Mouse (Mus musculus): ENCODE measurements around the gene Gadl1. TPM values are rescaled to one million over a fixed set of nuclear protein-coding genes. Genes with fewer than 3 reads are reported as not detected.

Gadl1 gene
- polyA plus RNA-seq, 1 experiment: not detected

DNA sequence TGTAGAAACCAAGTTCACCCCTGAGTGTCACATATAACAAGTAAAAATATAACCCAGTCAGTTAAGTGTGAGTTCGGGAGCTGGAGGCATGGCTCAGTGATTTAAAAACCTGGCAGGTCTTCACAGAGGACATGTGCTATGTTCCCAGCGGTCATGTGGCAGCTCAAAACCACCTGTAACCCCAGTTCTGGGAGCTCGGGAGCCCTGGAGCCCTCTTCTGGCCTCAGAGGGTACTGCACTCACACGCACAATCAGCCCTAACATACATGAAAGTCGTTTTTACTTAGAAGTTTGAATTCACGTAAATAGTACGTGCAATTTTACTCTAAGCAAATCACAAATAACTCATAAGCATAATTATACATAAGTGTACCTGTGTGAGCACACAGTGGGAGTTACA, 81.4 kb downstream of the Gadl1 start:
- Histone ChIP-seq H3K27ac (ENCODE audit: insufficient read depth, low read depth, low read length) (no peak overlapping the region), H3K4me1 (ENCODE audit: control insufficient read depth, insufficient read depth, low read length) (peaks cover under 1% of the 10 kb centered on the region; the same call in 1 of the 2 replicates), H3K4me3 (ENCODE audit: insufficient read depth, low read depth, low read length) (no peak overlapping the region)
- no peak for TF ChIP-seq POLR2A (IDR thresholded peaks at IDR 0.05; ENCODE audit: insufficient read depth, low read depth, low read length)
- TF ChIP-seq CTCF (IDR thresholded peaks at IDR 0.05; ENCODE audit: insufficient read depth, low read depth, low read length): no peak
- 95% methylated on average over 7 of the region's 7 CpGs for WGBS

GRCm38 (mm10) chr9:115994772-115995171, 85.5 kb downstream of the Gadl1 start:
- no peak for TF ChIP-seq CTCF (IDR thresholded peaks at IDR 0.05; ENCODE audit: insufficient read depth, low read depth, low read length)
- TF ChIP-seq POLR2A (IDR thresholded peaks at IDR 0.05; ENCODE audit: insufficient read depth, low read depth, low read length): no peak
- Histone ChIP-seq H3K4me1 (ENCODE audit: control insufficient read depth, insufficient read depth, low read length) (peaks cover 4% of the 10 kb centered on the region; the same call in 1 of the 2 replicates), H3K4me3 (ENCODE audit: insufficient read depth, low read depth, low read length) (no peak overlapping the region), H3K27ac (ENCODE audit: insufficient read depth, low read depth, low read length) (no peak overlapping the region)
- 100% methylated on average over 2 of the region's 2 CpGs for WGBS

DNA sequence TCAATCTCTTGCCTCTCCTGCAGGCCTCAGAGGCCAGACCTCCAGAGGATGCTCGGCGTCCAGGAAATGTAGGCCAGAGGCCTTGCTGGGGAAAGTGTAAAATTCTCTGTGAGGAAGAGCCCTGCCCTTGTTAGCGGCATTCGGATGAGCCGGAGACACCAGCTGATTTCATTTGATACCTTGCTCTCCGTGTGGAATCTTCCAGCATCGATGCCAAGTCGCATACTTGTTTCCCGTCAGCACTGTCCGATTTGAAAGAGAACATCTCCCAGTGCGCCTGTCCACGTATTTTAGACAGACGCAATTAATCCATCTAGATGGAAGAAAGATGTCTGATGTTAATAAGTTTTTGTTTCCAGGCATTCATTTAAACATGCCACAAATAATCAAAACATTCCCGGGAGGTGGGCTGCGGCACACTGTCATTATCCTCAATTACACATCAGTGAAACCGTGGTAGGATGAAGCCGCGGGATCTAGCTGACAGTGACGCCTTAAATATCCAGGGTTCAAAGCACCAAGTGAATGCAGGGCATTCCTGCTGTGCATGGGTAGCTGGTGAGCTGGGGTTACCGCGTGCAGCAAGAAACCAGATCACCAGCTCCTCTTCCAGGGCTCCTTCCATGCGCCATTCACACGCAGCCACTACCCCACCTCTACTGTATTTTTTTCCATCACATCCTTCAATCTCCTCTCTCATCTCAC, 86.8 kb downstream of the Gadl1 start:
- Histone ChIP-seq H3K4me1 (ENCODE audit: control insufficient read depth, insufficient read depth, low read length) (peaks cover 4% of the 10 kb centered on the region; the same call in 1 of the 2 replicates), H3K27ac (ENCODE audit: insufficient read depth, low read depth, low read length) (no peak overlapping the region), H3K4me3 (ENCODE audit: insufficient read depth, low read depth, low read length) (no peak overlapping the region)
- 61% methylated on average over 23 of the region's 23 CpGs for WGBS
- TF ChIP-seq POLR2A (IDR thresholded peaks at IDR 0.05; ENCODE audit: insufficient read depth, low read depth, low read length) (no peak), CTCF (IDR thresholded peaks at IDR 0.05; ENCODE audit: insufficient read depth, low read depth, low read length) (no peak)

DNA sequence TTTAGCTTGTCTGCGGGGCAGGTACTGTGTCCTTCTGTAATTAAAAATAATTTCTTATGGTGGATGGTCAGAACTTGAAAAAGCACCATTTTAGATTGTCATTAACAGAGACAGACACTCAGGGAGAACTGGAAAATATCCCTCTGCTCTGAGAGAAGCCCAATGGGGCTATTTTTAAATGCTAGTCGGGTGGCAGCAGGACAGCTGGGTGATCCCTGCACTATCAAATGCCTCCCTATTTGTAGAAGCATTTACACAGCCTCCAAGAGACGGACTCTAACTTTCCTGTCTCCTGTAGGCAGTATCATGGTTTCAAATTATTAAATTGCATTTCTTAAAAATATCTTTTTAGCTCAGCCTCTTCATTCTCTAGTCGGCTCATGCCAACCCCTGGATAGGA, 89.1 kb downstream of the Gadl1 start:
- Histone ChIP-seq H3K4me1 (ENCODE audit: control insufficient read depth, insufficient read depth, low read length) (peaks cover 4% of the 10 kb centered on the region; the same call in 1 of the 2 replicates), H3K4me3 (ENCODE audit: insufficient read depth, low read depth, low read length) (no peak overlapping the region), H3K27ac (ENCODE audit: insufficient read depth, low read depth, low read length) (no peak overlapping the region)
- 64% methylated on average over 4 of the region's 4 CpGs for WGBS
- no peak for TF ChIP-seq CTCF (IDR thresholded peaks at IDR 0.05; ENCODE audit: insufficient read depth, low read depth, low read length)
- TF ChIP-seq POLR2A (IDR thresholded peaks at IDR 0.05; ENCODE audit: insufficient read depth, low read depth, low read length): no peak

DNA sequence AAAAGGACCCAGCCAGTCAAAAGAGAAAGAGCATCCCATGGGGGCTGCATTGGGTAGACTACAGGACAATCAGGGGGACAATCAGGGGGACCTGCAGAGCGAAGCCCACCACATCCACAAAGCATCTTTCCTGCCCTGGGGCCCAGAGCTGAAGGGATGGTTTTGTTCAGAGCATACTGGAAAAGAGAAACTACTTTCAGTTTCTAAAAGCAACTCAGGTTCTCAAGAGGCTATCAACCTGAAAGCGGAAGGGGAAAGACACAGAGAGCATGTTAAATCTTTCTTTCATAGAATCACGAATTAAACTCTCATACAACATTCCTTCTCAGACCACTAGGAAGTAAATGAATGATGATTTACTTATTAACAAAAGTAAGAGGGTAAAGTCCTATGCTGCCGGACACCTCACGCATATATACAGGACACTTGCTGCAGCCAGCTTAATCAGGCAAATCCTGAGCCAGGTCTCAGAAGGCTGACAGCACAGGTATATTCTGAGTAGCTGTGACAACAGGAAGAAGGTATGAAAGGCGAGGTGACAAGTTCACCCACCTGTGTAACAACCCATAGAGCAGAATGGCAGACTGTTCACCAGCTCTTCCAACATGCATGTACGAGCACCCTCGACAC, 90.2 kb downstream of the Gadl1 start:
- WGBS: 94% methylated on average over 8 of the region's 8 CpGs
- no peak for TF ChIP-seq CTCF (IDR thresholded peaks at IDR 0.05; ENCODE audit: insufficient read depth, low read depth, low read length)
- TF ChIP-seq POLR2A (IDR thresholded peaks at IDR 0.05; ENCODE audit: insufficient read depth, low read depth, low read length): no peak
- Histone ChIP-seq H3K4me1 (ENCODE audit: control insufficient read depth, insufficient read depth, low read length) (peaks cover 4% of the 10 kb centered on the region; the same call in 1 of the 2 replicates), H3K4me3 (ENCODE audit: insufficient read depth, low read depth, low read length) (no peak overlapping the region), H3K27ac (ENCODE audit: insufficient read depth, low read depth, low read length) (no peak overlapping the region)

GRCm38 (mm10) chr9:116013911-116014310, 104.7 kb downstream of the Gadl1 start:
- WGBS: 51% methylated on average over 4 of the region's 4 CpGs
- H3K27ac ChIP-seq (ENCODE audit: insufficient read depth, low read depth, low read length): no peak overlapping the region
- TF ChIP-seq CTCF (IDR thresholded peaks at IDR 0.05; ENCODE audit: insufficient read depth, low read depth, low read length): no peak
- TF ChIP-seq POLR2A (IDR thresholded peaks at IDR 0.05; ENCODE audit: insufficient read depth, low read depth, low read length): no peak
- no peak overlapping the region for H3K4me3 ChIP-seq (ENCODE audit: insufficient read depth, low read depth, low read length)
- no peaks in the 10 kb centered on the region for H3K4me1 ChIP-seq (ENCODE audit: control insufficient read depth, insufficient read depth, low read length)

DNA sequence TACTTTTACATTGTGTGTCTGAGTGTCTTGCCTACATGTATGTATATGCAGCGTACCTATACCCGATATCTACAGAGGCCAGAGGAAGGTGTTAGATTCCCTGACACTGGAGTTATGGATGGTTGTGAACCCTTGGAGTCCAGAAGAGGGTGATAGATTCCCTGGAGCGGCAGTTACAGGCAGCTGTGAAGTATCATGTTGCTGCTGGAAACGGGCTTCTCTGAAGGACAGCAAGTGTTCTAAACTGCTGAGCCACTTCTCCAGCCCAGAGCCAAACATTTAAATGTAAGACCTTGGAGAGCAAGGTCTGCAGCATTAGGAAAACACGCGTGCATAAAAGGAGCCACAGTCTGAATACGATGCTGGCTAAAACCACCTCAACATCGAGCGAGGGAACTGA, 107.0 kb downstream of the Gadl1 start:
- WGBS: 86% methylated on average over 9 of the region's 9 CpGs
- no peak overlapping the region for H3K4me3 ChIP-seq (ENCODE audit: insufficient read depth, low read depth, low read length)
- no peaks in the 10 kb centered on the region for H3K4me1 ChIP-seq (ENCODE audit: control insufficient read depth, insufficient read depth, low read length)
- no peak overlapping the region for H3K27ac ChIP-seq (ENCODE audit: insufficient read depth, low read depth, low read length)
- TF ChIP-seq POLR2A (IDR thresholded peaks at IDR 0.05; ENCODE audit: insufficient read depth, low read depth, low read length) (no peak), CTCF (IDR thresholded peaks at IDR 0.05; ENCODE audit: insufficient read depth, low read depth, low read length) (no peak)

DNA sequence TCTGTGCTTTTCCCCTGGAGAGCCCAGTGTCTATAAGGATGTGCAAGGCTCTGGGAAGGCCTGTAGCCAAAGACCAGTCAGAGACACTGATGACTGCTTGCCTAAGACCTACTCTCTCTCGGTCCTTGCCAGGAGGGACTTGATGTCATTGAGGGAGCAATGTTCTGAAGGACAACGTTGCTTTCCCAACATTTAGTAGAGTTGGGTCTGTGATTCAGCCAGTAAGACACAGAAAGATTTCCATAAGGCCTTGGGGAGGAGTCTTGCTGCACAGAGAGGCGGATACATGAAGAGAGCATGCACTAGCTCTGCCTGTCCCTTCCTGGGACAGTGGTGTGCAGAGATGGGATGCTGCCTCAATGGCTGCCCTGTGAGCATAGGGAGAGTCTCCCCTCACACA, 107.8 kb downstream of the Gadl1 start:
- H3K4me3 ChIP-seq (ENCODE audit: insufficient read depth, low read depth, low read length): no peak overlapping the region
- H3K4me1 ChIP-seq (ENCODE audit: control insufficient read depth, insufficient read depth, low read length): no peaks in the 10 kb centered on the region
- WGBS: 81% methylated on average over 3 of the region's 3 CpGs
- TF ChIP-seq POLR2A (IDR thresholded peaks at IDR 0.05; ENCODE audit: insufficient read depth, low read depth, low read length): no peak
- no peak for TF ChIP-seq CTCF (IDR thresholded peaks at IDR 0.05; ENCODE audit: insufficient read depth, low read depth, low read length)
- no peak overlapping the region for H3K27ac ChIP-seq (ENCODE audit: insufficient read depth, low read depth, low read length)

GRCm38 (mm10) chr9:116018586-116018985, 109.3 kb downstream of the Gadl1 start:
- Histone ChIP-seq H3K4me3 (ENCODE audit: insufficient read depth, low read depth, low read length) (no peak overlapping the region), H3K27ac (ENCODE audit: insufficient read depth, low read depth, low read length) (no peak overlapping the region), H3K4me1 (ENCODE audit: control insufficient read depth, insufficient read depth, low read length) (no peaks in the 10 kb centered on the region)
- 95% methylated on average over 7 of the region's 7 CpGs for WGBS
- TF ChIP-seq CTCF (IDR thresholded peaks at IDR 0.05; ENCODE audit: insufficient read depth, low read depth, low read length) (no peak), POLR2A (IDR thresholded peaks at IDR 0.05; ENCODE audit: insufficient read depth, low read depth, low read length) (no peak)
